Mouse (Mus musculus) erythroblast, adult 5-6 weeks (primary cell): ENCODE data around the gene Mybl2. TPM values are rescaled to one million over a fixed set of nuclear protein-coding genes. Genes with fewer than 3 reads are reported as not detected.

Experiments
- ATAC-seq: replicated peaks from 2 replicates; pipeline ENCODE4 v1.8.0; 2016; ENCODE audit warnings: moderate number of reproducible peaks, mild to moderate bottlenecking, moderate TSS enrichment, inconsistent platforms; ENCODE audit not compliant: poor library complexity, low FRiP score, severe bottlenecking
- total RNA-seq, 2 experiments: library from RNA; stranded (forward) in 1 of 2; stranded (reverse) in 1 of 2; fragments of 150-400 nt in 1 of 2; fragments of 200-764, 138-1000 nt in 1 of 2; gene quantifications; 2 replicates each; pipeline versions ENCODE4 v1.2.3 to v1.2.4; 2015 to 2017; ENCODE audit warnings: low replicate concordance in 2 of 2

The Mybl2 gene
- total RNA-seq, 2 experiments from 2014 or later = 9.2 to 35.9 TPM

GRCm38 (mm10) chr2:163104086-163104770 lies 49.7 kb downstream of the Mybl2 start:
- no peak for ATAC-seq

- no peak for ATAC-seq
These were observed 53.9 kb downstream of the Mybl2 start for GRCm38 (mm10) chr2:163108385-163108784.

GRCm38 (mm10) chr2:163110706-163111105 lies 56.2 kb downstream of the Mybl2 start:
- ATAC-seq = no peak

GRCm38 (mm10) chr2:163111413-163112201 lies 57.1 kb downstream of the Mybl2 start:
- ATAC-seq = no peak

- ATAC-seq = 0 out of 2 replicates have a peak, but pooled peaks have one; percentile 35
These were observed 66.3 kb downstream of the Mybl2 start for GRCm38 (mm10) chr2:163120626-163121352.

- peak; percentile 30; the same call in 1 of the 2 replicates for ATAC-seq
These were observed 66.8 kb downstream of the Mybl2 start for GRCm38 (mm10) chr2:163121353-163121660.

- no peak for ATAC-seq
These were observed 67.8 kb downstream of the Mybl2 start for GRCm38 (mm10) chr2:163122319-163122718.

GRCm38 (mm10) chr2:163123496-163123895 lies 69.0 kb downstream of the Mybl2 start:
- no peak for ATAC-seq

- no peak for ATAC-seq
These were observed 76.3 kb downstream of the Mybl2 start for GRCm38 (mm10) chr2:163130837-163131236.

- no peak for ATAC-seq
These were observed 77.8 kb downstream of the Mybl2 start for GRCm38 (mm10) chr2:163132314-163132713.

Other genes starting within 250 kb of the Mybl2 start
- 59.0 and 69.2 TPM in 2 replicates for gene Srsf6, start 123.2 kb upstream of the Mybl2 start, total RNA-seq (2015; ENCODE audit: low replicate concordance)
- 53.0 and 57.5 TPM in 2 replicates for gene Srsf6, start 123.2 kb upstream of the Mybl2 start, total RNA-seq (2017; ENCODE audit: low replicate concordance)
- gene L3mbtl1, start 111.2 kb upstream of the Mybl2 start, total RNA-seq (2015; ENCODE audit: low replicate concordance) = not detected in 2 replicates
- 0.28 TPM in 1 of 2 replicates, not detected in the other for gene L3mbtl1, start 111.2 kb upstream of the Mybl2 start, total RNA-seq (2017; ENCODE audit: low replicate concordance)
- gene Sgk2, start 67.4 kb upstream of the Mybl2 start, total RNA-seq (2015; ENCODE audit: low replicate concordance) = not detected in 2 replicates
- not detected in 2 replicates for gene Sgk2, start 67.4 kb upstream of the Mybl2 start, total RNA-seq (2017; ENCODE audit: low replicate concordance)
- gene Ift52, start 37.3 kb upstream of the Mybl2 start, total RNA-seq (2015; ENCODE audit: low replicate concordance) = 6.7 and 16.7 TPM in 2 replicates
- 5.4 and 13.5 TPM in 2 replicates for gene Ift52, start 37.3 kb upstream of the Mybl2 start, total RNA-seq (2017; ENCODE audit: low replicate concordance)
- gene Gtsf1l, start 33.2 kb downstream of the Mybl2 start, total RNA-seq (2015; ENCODE audit: low replicate concordance) = 2.9 TPM in 1 of 2 replicates, not detected in the other
- not detected in 2 replicates for gene Gtsf1l, start 33.2 kb downstream of the Mybl2 start, total RNA-seq (2017; ENCODE audit: low replicate concordance)
- not detected in 2 replicates for gene Tox2, start 148.4 kb downstream of the Mybl2 start, total RNA-seq (2015; ENCODE audit: low replicate concordance)
- not detected in 2 replicates for gene Tox2, start 148.4 kb downstream of the Mybl2 start, total RNA-seq (2017; ENCODE audit: low replicate concordance)